Mouse (Mus musculus): ENCODE data around the gene Pigz. TPM values are rescaled to one million over a fixed set of nuclear protein-coding genes. Genes with fewer than 3 reads are reported as not detected.

Pigz gene
- total and polyA plus RNA-seq, 2 experiments from 2014 or later, result 0.87 TPM; not detected in 1

GRCm38 (mm10) chr16:31932840-31933697 lies 582 bp upstream of the Pigz start:
- Histone ChIP-seq H3K9ac (replicated peaks; ENCODE audit: low read depth, low read length) (peak overlapping the region; percentile 34; the same call in 1 of the 2 replicates), H3K4me1 (ENCODE audit: control insufficient read depth, insufficient read depth) (peaks cover 18% of the 10 kb centered on the region), H3K27me3 (ENCODE audit: control insufficient read depth, insufficient read depth, low read length) (peaks cover 19% of the 10 kb centered on the region), H3K36me3 (replicated peaks; ENCODE audit: control insufficient read depth, insufficient read depth, low read length) (no peaks in the 10 kb centered on the region), H3K9me3 (replicated peaks; ENCODE audit: control insufficient read depth, low read length) (no peaks in the 10 kb centered on the region), H3K27ac (ENCODE audit: low read depth) (peak overlapping the region; percentile 59), H3K4me2 (ENCODE audit: low read depth, low read length) (peak overlapping the region; percentile 89), H3K4me3 (ENCODE audit: low read depth, low read length) (peak overlapping the region; percentile 57)
- ATAC-seq (ENCODE audit: insufficient read depth, low read depth), result peak; percentile 94
- DNase-seq (ENCODE audit: low spot score), result peak; percentile 94
- no peak for TF ChIP-seq EP300 (IDR thresholded peaks at IDR 0.05; ENCODE audit: low read depth)
- TF ChIP-seq CTCF (IDR thresholded peaks at IDR 0.05; ENCODE audit: low read depth), result peak; percentile 92
- WGBS, result 1% methylated on average over 50 of the region's 50 CpGs

DNA sequence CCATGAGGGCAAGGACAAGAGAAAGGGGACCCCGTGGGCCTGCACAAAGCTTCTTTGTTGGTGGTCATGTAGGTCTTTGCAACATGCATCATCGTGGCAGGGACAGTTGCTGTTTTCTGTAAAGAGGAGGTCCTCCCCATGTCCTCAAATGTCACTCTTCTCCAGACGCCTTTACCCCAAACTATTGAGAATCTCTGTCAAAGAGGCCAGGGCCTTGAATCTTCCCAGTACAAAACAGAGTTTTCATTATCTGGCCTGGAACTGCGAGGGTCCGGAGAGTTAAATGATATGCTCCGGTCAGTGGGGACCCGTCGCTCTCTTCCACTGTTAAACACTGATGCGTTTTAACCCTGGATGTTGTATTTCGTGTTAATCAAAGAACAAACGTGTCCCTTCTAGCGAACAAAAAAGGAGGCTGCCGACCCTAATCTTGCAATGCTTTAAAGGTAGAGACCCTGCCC lies 929 bp downstream of the Pigz start:
- H3K4me3 ChIP-seq (ENCODE audit: low read depth, low read length), result peak overlapping the region; percentile 57
- no peak overlapping the region for H3K9ac ChIP-seq (replicated peaks; ENCODE audit: low read depth, low read length)
- ATAC-seq (ENCODE audit: insufficient read depth, low read depth) (no peak), DNase-seq (ENCODE audit: low spot score) (no peak)
- no peaks in the 10 kb centered on the region for H3K9me3 ChIP-seq (replicated peaks; ENCODE audit: control insufficient read depth, low read length)
- H3K4me2 ChIP-seq (ENCODE audit: low read depth, low read length), result peak overlapping the region; percentile 89
- 43% methylated on average over 13 of the region's 13 CpGs for WGBS
- H3K27me3 ChIP-seq (ENCODE audit: control insufficient read depth, insufficient read depth, low read length), result peaks cover 19% of the 10 kb centered on the region
- no peak overlapping the region for H3K27ac ChIP-seq (ENCODE audit: low read depth)
- no peaks in the 10 kb centered on the region for H3K36me3 ChIP-seq (replicated peaks; ENCODE audit: control insufficient read depth, insufficient read depth, low read length)
- TF ChIP-seq CTCF (IDR thresholded peaks at IDR 0.05; ENCODE audit: low read depth), result no peak
- no peak for TF ChIP-seq EP300 (IDR thresholded peaks at IDR 0.05; ENCODE audit: low read depth)
- peaks cover 27% of the 10 kb centered on the region for H3K4me1 ChIP-seq (ENCODE audit: control insufficient read depth, insufficient read depth)

GRCm38 (mm10) chr16:31935091-31935979 lies 1.7 kb downstream of the Pigz start:
- ATAC-seq (ENCODE audit: insufficient read depth, low read depth), result no peak
- H3K36me3 ChIP-seq (replicated peaks; ENCODE audit: control insufficient read depth, insufficient read depth, low read length), result no peaks in the 10 kb centered on the region
- TF ChIP-seq EP300 (IDR thresholded peaks at IDR 0.05; ENCODE audit: low read depth) (no peak), CTCF (IDR thresholded peaks at IDR 0.05; ENCODE audit: low read depth) (no peak)
- H3K4me1 ChIP-seq (ENCODE audit: control insufficient read depth, insufficient read depth), result peaks cover 27% of the 10 kb centered on the region
- no peak for DNase-seq (ENCODE audit: low spot score)
- peak overlapping the region; percentile 30 for H3K9ac ChIP-seq (replicated peaks; ENCODE audit: low read depth, low read length)
- peak overlapping the region; percentile 62 for H3K4me2 ChIP-seq (ENCODE audit: low read depth, low read length)
- 5% methylated on average over 36 of the region's 36 CpGs for WGBS
- peak overlapping the region; percentile 35 for H3K4me3 ChIP-seq (ENCODE audit: low read depth, low read length)
- no peak overlapping the region for H3K27ac ChIP-seq (ENCODE audit: low read depth)
- peaks cover 19% of the 10 kb centered on the region for H3K27me3 ChIP-seq (ENCODE audit: control insufficient read depth, insufficient read depth, low read length)
- no peaks in the 10 kb centered on the region for H3K9me3 ChIP-seq (replicated peaks; ENCODE audit: control insufficient read depth, low read length)

GRCm38 (mm10) chr16:31936568-31936967 lies 2.9 kb downstream of the Pigz start:
- 88% methylated on average over 4 of the region's 4 CpGs for WGBS
- Histone ChIP-seq H3K9ac (replicated peaks; ENCODE audit: low read depth, low read length) (no peak overlapping the region), H3K36me3 (replicated peaks; ENCODE audit: control insufficient read depth, insufficient read depth, low read length) (no peaks in the 10 kb centered on the region), H3K9me3 (replicated peaks; ENCODE audit: control insufficient read depth, low read length) (no peaks in the 10 kb centered on the region), H3K4me3 (ENCODE audit: low read depth, low read length) (no peak overlapping the region), H3K4me2 (ENCODE audit: low read depth, low read length) (no peak overlapping the region), H3K27me3 (ENCODE audit: control insufficient read depth, insufficient read depth, low read length) (peaks cover 19% of the 10 kb centered on the region), H3K27ac (ENCODE audit: low read depth) (no peak overlapping the region), H3K4me1 (ENCODE audit: control insufficient read depth, insufficient read depth) (peaks cover 27% of the 10 kb centered on the region)
- ATAC-seq (ENCODE audit: insufficient read depth, low read depth) (no peak), DNase-seq (ENCODE audit: low spot score) (no peak)
- TF ChIP-seq CTCF (IDR thresholded peaks at IDR 0.05; ENCODE audit: low read depth), result no peak
- no peak for TF ChIP-seq EP300 (IDR thresholded peaks at IDR 0.05; ENCODE audit: low read depth)

DNA sequence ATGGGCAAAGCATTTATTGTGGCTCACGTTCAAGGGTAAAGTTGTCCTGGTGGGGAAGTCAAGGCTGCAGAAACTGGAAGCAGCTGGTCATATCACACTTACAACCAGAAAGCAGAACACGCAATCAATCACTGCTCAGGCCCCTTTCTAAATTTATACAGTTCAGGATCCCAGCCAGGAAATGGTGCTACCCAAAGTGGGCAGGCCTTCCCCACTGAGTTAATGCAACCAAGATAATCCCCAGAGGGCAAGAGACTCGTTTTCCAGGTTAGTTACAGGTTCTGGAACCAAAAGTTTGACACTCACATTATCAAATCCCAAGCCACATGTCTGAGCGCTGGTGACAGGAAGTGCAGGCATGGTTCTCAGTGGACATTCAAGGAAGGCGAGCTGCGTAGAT lies 5.2 kb downstream of the Pigz start:
- Histone ChIP-seq H3K9ac (replicated peaks; ENCODE audit: low read depth, low read length) (no peak overlapping the region), H3K27ac (ENCODE audit: low read depth) (no peak overlapping the region), H3K27me3 (ENCODE audit: control insufficient read depth, insufficient read depth, low read length) (peaks cover 19% of the 10 kb centered on the region), H3K4me2 (ENCODE audit: low read depth, low read length) (no peak overlapping the region), H3K36me3 (replicated peaks; ENCODE audit: control insufficient read depth, insufficient read depth, low read length) (no peaks in the 10 kb centered on the region), H3K4me3 (ENCODE audit: low read depth, low read length) (no peak overlapping the region), H3K4me1 (ENCODE audit: control insufficient read depth, insufficient read depth) (peaks cover 18% of the 10 kb centered on the region), H3K9me3 (replicated peaks; ENCODE audit: control insufficient read depth, low read length) (no peaks in the 10 kb centered on the region)
- DNase-seq (ENCODE audit: low spot score) (peak; percentile 6), ATAC-seq (ENCODE audit: insufficient read depth, low read depth) (no peak)
- TF ChIP-seq EP300 (IDR thresholded peaks at IDR 0.05; ENCODE audit: low read depth), result no peak
- TF ChIP-seq CTCF (IDR thresholded peaks at IDR 0.05; ENCODE audit: low read depth), result no peak
- WGBS, result 42% methylated on average over 6 of the region's 6 CpGs

Data from heart, postnatal 0 days (tissue).